Mouse (Mus musculus) heart, embryonic 12.5 days (tissue): ENCODE results near the gene Serp1. TPM values are rescaled to one million over a fixed set of nuclear protein-coding genes. Genes with fewer than 3 reads are reported as not detected.

Source experiments
- polyA plus RNA-seq: library from polyadenylated mRNA; unstranded; fragments of >200 nt; fragmentation: Nextera tagmentation; extraction: Ambion mirVana; gene quantifications from 2 replicates; pipeline ENCODE4 v1.2.1, GENCODE M21; 2016

Serp1 gene
- polyA plus RNA-seq, 1 experiment from 2014 or later: 109 TPM

Other genes starting within 250 kb of the Serp1 start
- gene Tsc22d2, start 111.2 kb downstream of the Serp1 start, polyA plus RNA-seq: 26.9 and 28.1 TPM in 2 replicates
- gene Eif2a, start 71 bp downstream of the Serp1 start, polyA plus RNA-seq: 36.5 and 36.9 TPM in 2 replicates
- 17.9 and 20.3 TPM in 2 replicates for gene Selenot, start 50.7 kb upstream of the Serp1 start, polyA plus RNA-seq
- gene Erich6, start 111.3 kb upstream of the Serp1 start, polyA plus RNA-seq: 0.19 TPM in 1 of 2 replicates, not detected in the other
- 6.7 and 8.2 TPM in 2 replicates for gene Siah2, start 166.5 kb upstream of the Serp1 start, polyA plus RNA-seq